Mouse (Mus musculus): ENCODE data around the gene Plpp7.

DNA sequence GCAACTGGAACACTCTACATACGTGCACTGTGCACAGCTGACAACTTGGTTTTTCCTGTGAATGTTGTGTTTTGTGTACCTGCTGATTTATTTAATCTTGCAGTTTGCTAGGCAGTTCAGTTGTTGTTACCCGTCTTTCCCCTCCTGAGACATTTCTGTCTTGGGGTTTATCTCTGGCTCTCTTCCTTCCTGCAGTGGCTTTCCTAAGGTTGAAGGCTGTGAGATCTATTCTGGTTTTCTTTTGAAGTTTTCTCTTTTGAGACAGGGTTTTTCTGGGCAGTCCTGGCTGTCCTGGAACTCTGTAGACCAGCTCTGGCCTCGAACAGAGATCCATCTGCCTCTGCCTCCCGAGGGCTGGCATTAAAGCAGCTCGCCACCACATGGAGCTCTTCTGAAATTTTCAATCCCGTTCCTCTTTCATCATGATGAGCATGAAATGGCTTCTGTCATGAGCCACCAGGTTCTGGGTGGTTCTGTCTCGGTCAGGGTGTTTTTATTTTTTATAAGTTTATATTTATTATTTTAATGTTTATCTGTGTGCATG lies 59.7 kb downstream of the Plpp7 start:
- TF ChIP-seq CTCF (IDR thresholded peaks at IDR 0.05; ENCODE audit: low read depth, low read length) = no peak
- no peak for TF ChIP-seq POLR2A (IDR thresholded peaks at IDR 0.05; ENCODE audit: borderline replicate concordance, low read depth, low read length)

Data from bone marrow macrophage, adult 2 months (primary cell).